Mouse (Mus musculus) intestine, embryonic 14.5 days (tissue): Measurements from ENCODE around the gene Trim80. TPM values are rescaled to one million over a fixed set of nuclear protein-coding genes. Genes with fewer than 3 reads are reported as not detected.
A peak's percentile ranks its signal among the peaks of the same experiment; 100 is the strongest.

ENCODE experiments used
- ATAC-seq: fragments of 200-750 bp; cut with Nextera tagmentation; replicated peaks from 2 replicates; pipeline ENCODE4 v1.8.0; 2017; ENCODE audit warnings: low read depth, moderate number of reproducible peaks, moderate TSS enrichment, moderate library complexity; ENCODE audit not compliant: low FRiP score, low TSS enrichment
- DNase-seq: peaks from one replicate; pipeline ENCODE4 v3.0.0-alpha.2; 2018; ENCODE audit warnings: low spot score
- H3K27ac ChIP-seq: fragments of 300-500 bp; sonication (generic); 2 replicates; pipeline ENCODE4 v1.5.1; 2014; ENCODE audit warnings: low read depth, mild to moderate bottlenecking, control low read depth
- H3K27me3 ChIP-seq: fragments of 300-500 bp; sonication (generic); replicated peaks from 2 replicates; pipeline ENCODE4 v1.6.1; 2014; ENCODE audit warnings: low read length, control low read depth; ENCODE audit not compliant: control insufficient read depth, insufficient read depth
- H3K36me3 ChIP-seq: fragments of 300-500 bp; sonication (generic); 2 replicates; pipeline ENCODE4 v1.6.1; 2014; ENCODE audit warnings: low read length, control low read depth; ENCODE audit not compliant: control insufficient read depth, insufficient read depth
- H3K4me1 ChIP-seq: fragments of 300-500 bp; sonication (generic); replicated peaks from 2 replicates; pipeline ENCODE4 v1.6.1; 2014; ENCODE audit warnings: low read length, control low read depth, mixed read lengths; ENCODE audit not compliant: control insufficient read depth, insufficient read depth
- H3K4me2 ChIP-seq: fragments of 300-500 bp; sonication (generic); 2 replicates; pipeline ENCODE4 v1.6.1; 2014; ENCODE audit warnings: low read length
- H3K4me3 ChIP-seq: fragments of 300-500 bp; sonication (generic); 2 replicates; pipeline ENCODE4 v1.5.1; 2014; ENCODE audit warnings: low read depth, low read length, control low read depth, mixed read lengths
- H3K9ac ChIP-seq: fragments of 300-500 bp; sonication (generic); 2 replicates; pipeline ENCODE4 v1.6.1; 2014; ENCODE audit warnings: mild to moderate bottlenecking, low read length
- H3K9me3 ChIP-seq: fragments of 300-500 bp; sonication (generic); 2 replicates; pipeline ENCODE4 v1.6.1; 2016; ENCODE audit warnings: low read length, control low read depth; ENCODE audit not compliant: control insufficient read depth
- WGBS: fragments of 180-500 bp; shearing (Covaris S2); extraction: QIAGEN DNeasy Blood & Tissue Kit; methylation state at CpG from one replicate; pipeline ENCODE4 v1.1.7; 2014; 5-methylcytosine and 5-hydroxymethylcytosine counted together
- polyA plus RNA-seq: library from polyadenylated mRNA; unstranded; fragments of >200 nt; fragmentation: Nextera tagmentation; extraction: Ambion mirVana; gene quantifications from 2 replicates; pipeline ENCODE4 v1.2.1, GENCODE M21; 2014

The Trim80 gene
- polyA plus RNA-seq = 0.12 TPM in 2 replicates

DNA sequence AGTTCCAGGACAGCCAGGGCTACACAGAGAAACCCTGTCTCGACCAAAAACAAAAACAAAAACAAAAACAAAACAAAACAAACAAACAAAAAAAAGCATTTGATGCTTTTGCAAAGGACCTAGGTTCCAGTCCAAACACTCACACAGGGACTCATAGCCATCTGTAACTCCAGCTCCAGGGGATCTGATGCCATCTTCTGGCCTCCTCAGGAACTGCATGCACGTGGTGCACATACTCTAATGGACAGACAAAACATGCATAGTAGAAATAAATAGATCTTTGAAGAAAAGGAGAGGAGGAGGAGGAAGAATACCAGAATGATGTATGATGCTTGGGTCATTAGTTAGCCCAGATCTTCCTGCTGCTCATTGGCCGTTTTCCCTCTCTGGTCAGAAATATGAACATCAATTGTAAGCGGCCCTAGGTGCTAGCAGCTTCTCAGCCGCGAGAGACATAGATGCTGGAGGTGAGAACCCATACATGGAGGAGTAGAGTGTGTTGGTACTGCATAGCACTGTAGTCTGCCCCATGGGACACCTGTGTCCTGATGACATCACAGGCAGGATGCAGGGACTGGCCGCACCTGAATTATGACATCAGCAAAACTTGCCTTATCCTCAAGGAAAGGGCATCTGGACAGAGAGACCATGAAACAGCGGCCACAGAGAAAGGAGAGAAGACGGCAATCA, at the start of gene Trim80:
Trim80 (plus strand) TSS at position 640 of the 690 bp plus-strand sequence.
- 92% methylated on average over 9 of the region's 9 CpGs for WGBS
- no peak for ATAC-seq
- Histone ChIP-seq H3K9me3 (no peaks in the 10 kb centered on the region), H3K4me1 (0 out of 2 replicates have a peak, but pooled peaks cover 7% of the 10 kb centered on the region), H3K27ac (no peak within 1 kb of the TSS), H3K36me3 (no peaks in the 10 kb centered on the region), H3K4me3 (no peak within 1 kb of the TSS), H3K27me3 (no peaks in the 10 kb centered on the region), H3K4me2 (no peak within 1 kb of the TSS), H3K9ac (no peak within 1 kb of the TSS)
- DNase-seq = no peak

GRCm38 (mm10) chr11:115391358-115391757, 49.0 kb upstream of the Trim80 start:
- H3K27ac ChIP-seq = no peak overlapping the region
- 94% methylated on average over 7 of the region's 7 CpGs for WGBS
- H3K36me3 ChIP-seq = peaks cover 32% of the 10 kb centered on the region
- H3K9me3 ChIP-seq = no peaks in the 10 kb centered on the region
- no peak overlapping the region for H3K4me2 ChIP-seq
- DNase-seq (no peak), ATAC-seq (no peak)
- H3K4me1 ChIP-seq = no peaks in the 10 kb centered on the region
- H3K9ac ChIP-seq = no peak overlapping the region
- no peaks in the 10 kb centered on the region for H3K27me3 ChIP-seq
- H3K4me3 ChIP-seq = no peak overlapping the region

- Histone ChIP-seq H3K36me3 (peaks cover 32% of the 10 kb centered on the region), H3K4me1 (no peaks in the 10 kb centered on the region), H3K9me3 (no peaks in the 10 kb centered on the region), H3K4me2 (peak overlapping the region; percentile 23; the same call in 1 of the 2 replicates), H3K9ac (no peak overlapping the region), H3K27me3 (no peaks in the 10 kb centered on the region), H3K27ac (no peak overlapping the region), H3K4me3 (no peak overlapping the region)
- DNase-seq = no peak
- peak; percentile 32; the same call in 1 of the 2 replicates for ATAC-seq
- 65% methylated on average over 34 of the region's 34 CpGs for WGBS
Measured at GRCm38 (mm10) chr11:115393721-115394325, 46.5 kb upstream of the Trim80 start.

- H3K36me3 ChIP-seq = peaks cover 13% of the 10 kb centered on the region
- no peak overlapping the region for H3K9ac ChIP-seq
- H3K4me2 ChIP-seq = no peak overlapping the region
- 75% methylated on average over 7 of the region's 7 CpGs for WGBS
- H3K27ac ChIP-seq = no peak overlapping the region
- H3K9me3 ChIP-seq = no peaks in the 10 kb centered on the region
- no peaks in the 10 kb centered on the region for H3K27me3 ChIP-seq
- no peak for ATAC-seq
- DNase-seq = no peak
- no peak overlapping the region for H3K4me3 ChIP-seq
- H3K4me1 ChIP-seq = 0 out of 2 replicates have a peak, but pooled peaks cover under 1% of the 10 kb centered on the region
Measured at GRCm38 (mm10) chr11:115398085-115398484, 42.3 kb upstream of the Trim80 start.

DNA sequence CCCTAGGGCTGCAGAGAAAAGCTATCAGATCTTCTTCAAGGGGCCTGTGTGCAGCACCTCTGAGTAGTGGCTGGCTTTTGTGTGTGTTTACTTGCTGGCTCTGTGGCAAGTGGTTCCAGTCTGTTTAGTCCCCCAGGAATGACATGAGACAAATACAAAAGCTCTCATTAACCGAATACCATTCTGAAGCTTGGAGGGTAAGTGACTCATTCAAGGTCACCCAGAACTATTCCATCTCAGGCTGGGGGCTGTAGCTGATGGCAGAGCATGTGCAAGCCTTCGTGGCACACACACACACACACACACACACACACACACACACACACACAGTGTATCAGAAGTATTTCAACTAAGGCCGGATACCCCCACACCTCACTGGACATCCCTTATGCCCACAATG, 40.2 kb upstream of the Trim80 start:
- 73% methylated on average over 3 of the region's 3 CpGs for WGBS
- Histone ChIP-seq H3K27ac (no peak overlapping the region), H3K4me3 (no peak overlapping the region), H3K9me3 (no peaks in the 10 kb centered on the region), H3K9ac (no peak overlapping the region), H3K4me2 (no peak overlapping the region), H3K4me1 (peaks cover 14% of the 10 kb centered on the region), H3K27me3 (no peaks in the 10 kb centered on the region), H3K36me3 (no peaks in the 10 kb centered on the region)
- DNase-seq (no peak), ATAC-seq (no peak)

DNA sequence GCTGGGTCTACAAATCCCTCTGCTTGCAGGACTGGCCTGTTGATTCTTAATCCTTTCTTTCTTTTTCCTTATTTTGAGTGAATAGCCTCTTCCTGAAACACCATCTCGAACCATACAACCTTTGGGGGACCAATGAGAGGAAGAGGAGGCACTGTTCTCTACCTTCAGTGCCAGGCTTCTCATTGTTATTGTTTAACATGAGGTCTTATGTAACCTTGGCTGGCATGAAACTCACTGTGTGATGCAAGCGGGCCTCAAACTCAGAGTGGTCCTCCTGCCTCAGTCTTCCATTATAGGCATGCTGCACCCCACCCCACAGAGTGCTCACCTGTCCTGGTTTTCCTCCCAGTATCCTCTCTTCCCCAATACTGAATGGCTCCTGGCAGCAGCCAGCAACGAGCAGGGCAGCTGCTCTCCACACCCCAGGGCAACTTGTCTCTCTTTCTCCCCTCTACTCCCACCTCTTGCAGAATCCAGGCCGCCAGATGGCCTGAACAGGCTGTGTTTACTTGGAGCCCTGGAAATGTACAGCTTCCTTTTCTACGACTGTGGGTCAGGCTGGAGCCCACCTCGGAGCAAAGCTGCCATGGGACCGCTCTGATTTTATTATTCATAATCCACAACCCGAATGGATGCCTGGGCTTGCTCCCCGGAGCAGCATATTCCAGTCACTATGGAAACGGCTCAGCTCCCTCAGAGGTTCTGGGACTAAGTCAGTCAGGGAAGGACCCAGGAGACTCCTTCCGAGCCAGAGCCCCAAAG, 39.5 kb upstream of the Trim80 start:
- Histone ChIP-seq H3K9me3 (no peaks in the 10 kb centered on the region), H3K36me3 (peaks cover 3% of the 10 kb centered on the region; the same call in 1 of the 2 replicates), H3K4me2 (peak overlapping the region; percentile 3; the same call in 1 of the 2 replicates), H3K4me1 (peaks cover 14% of the 10 kb centered on the region), H3K9ac (peak overlapping the region; percentile 25), H3K27me3 (no peaks in the 10 kb centered on the region), H3K4me3 (no peak overlapping the region), H3K27ac (peak overlapping the region; percentile 27; the same call in 1 of the 2 replicates)
- ATAC-seq = no peak
- no peak for DNase-seq
- 36% methylated on average over 11 of the region's 11 CpGs for WGBS

GRCm38 (mm10) chr11:115403338-115404124, 36.8 kb upstream of the Trim80 start, which contains the start of gene Mrpl58:
Gene Mrpl58 (plus strand): TSS chr11:115403752.
- Histone ChIP-seq H3K9ac (peak within 1 kb of the TSS; percentile 89), H3K4me3 (peak within 1 kb of the TSS; percentile 89), H3K27ac (peak within 1 kb of the TSS; percentile 71), H3K36me3 (peaks cover 28% of the 10 kb centered on the region), H3K27me3 (no peaks in the 10 kb centered on the region), H3K4me2 (peak within 1 kb of the TSS; percentile 87), H3K9me3 (no peaks in the 10 kb centered on the region), H3K4me1 (peaks cover 14% of the 10 kb centered on the region)
- WGBS = 3% methylated on average over 50 of the region's 50 CpGs
- ATAC-seq = peak; percentile 92
- DNase-seq = peak; percentile 89

GRCm38 (mm10) chr11:115405723-115406122, 34.6 kb upstream of the Trim80 start:
- Histone ChIP-seq H3K9ac (no peak overlapping the region), H3K27ac (no peak overlapping the region), H3K36me3 (peaks cover 44% of the 10 kb centered on the region), H3K27me3 (no peaks in the 10 kb centered on the region), H3K4me2 (no peak overlapping the region), H3K4me3 (no peak overlapping the region), H3K9me3 (no peaks in the 10 kb centered on the region), H3K4me1 (peaks cover 14% of the 10 kb centered on the region)
- DNase-seq (no peak), ATAC-seq (no peak)
- 93% methylated on average over 6 of the region's 6 CpGs for WGBS
